8 mouse cellular contexts compared by ENCODE assay signal in the genomic region with DNA sequence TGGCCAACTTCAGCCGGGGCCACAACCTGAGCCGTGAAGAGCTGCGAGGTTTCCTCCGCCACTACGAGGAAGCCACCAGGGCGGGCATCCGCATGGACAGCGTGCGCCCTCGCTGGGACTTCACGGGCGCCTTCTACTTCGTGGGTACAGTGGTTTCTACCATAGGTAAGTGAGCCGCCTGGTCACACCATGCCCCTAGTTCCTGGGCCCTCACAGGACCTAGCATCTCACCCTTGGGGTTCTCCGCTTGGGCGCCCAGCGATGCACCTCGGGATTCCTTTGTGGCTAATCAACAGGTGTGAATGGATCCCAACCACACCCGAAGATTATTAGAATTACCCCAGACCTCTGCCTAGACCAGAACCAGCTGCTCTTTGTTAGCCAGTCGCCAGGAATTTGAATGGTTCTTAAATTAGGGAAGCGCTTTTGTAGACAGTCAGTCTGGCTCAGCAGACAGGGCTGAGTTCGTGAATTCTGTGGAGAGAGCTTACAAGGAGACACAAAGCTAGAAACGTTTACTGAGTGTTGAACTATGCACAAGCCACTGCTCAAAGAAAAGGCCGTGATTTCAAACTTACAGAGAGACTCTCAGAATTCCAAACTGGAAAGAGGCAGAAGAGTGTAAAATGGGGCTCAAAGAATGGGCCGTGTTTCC. TPM values are rescaled to one million over a fixed set of nuclear protein-coding genes. Genes with fewer than 3 reads are reported as not detected.
DNase-seq lines count a peak whose midpoint lies in the region; ATAC-seq and TF ChIP-seq lines count a peak whose summit lies in the region.

No protein-coding gene starts in this region.

- WGBS in spleen, adult 2 months, result 13% methylated on average over 25 of the region's 25 CpGs
- 5% methylated on average over 25 of the region's 25 CpGs for WGBS in forebrain, embryonic 15.5 days
- WGBS in limb, embryonic 13.5 days, result 3% methylated on average over 25 of the region's 25 CpGs
- WGBS in neural tube, embryonic 15.5 days, result 3% methylated on average over 25 of the region's 25 CpGs

- H3K9me3 ChIP-seq in forebrain, embryonic 15.5 days, result no peaks in the 10 kb centered on the region
- H3K9me3 ChIP-seq in limb, embryonic 13.5 days, result no peaks in the 10 kb centered on the region
- H3K9me3 ChIP-seq in neural tube, embryonic 15.5 days (replicated peaks), result no peaks in the 10 kb centered on the region

- no peak for TF ChIP-seq POLR2A in spleen, adult 2 months (IDR thresholded peaks at IDR 0.05; ENCODE audit: low read depth, low read length)

- no peak for DNase-seq in spleen, adult 2 months (ENCODE audit: low read depth in 1 of 2, low spot score in 2 of 2)
- no peak for DNase-seq in spleen, postnatal 14 days (ENCODE audit: low spot score in 2 of 2)
- no peak for DNase-seq in cerebellum, adult 9-10 months
- no peak for DNase-seq in cerebellum, postnatal 14 days

- ATAC-seq in forebrain, embryonic 15.5 days (replicated peaks), result peak; percentile 26; the same call in 1 of the 2 replicates
- no peak for ATAC-seq in limb, embryonic 13.5 days (ENCODE audit: low FRiP score, low read depth)
- peak; percentile 7; the same call in 1 of the 2 replicates for ATAC-seq in neural tube, embryonic 15.5 days (ENCODE audit: low FRiP score)
- no peak for ATAC-seq in cerebellum, adult (ENCODE audit: insufficient number of reproducible peaks, low FRiP score, low TSS enrichment)

- no peaks in the 10 kb centered on the region for H3K36me3 ChIP-seq in spleen, adult 2 months (ENCODE audit: control insufficient read depth, insufficient read depth, low read length)
- H3K36me3 ChIP-seq in forebrain, embryonic 15.5 days, result no peaks in the 10 kb centered on the region
- no peaks in the 10 kb centered on the region for H3K36me3 ChIP-seq in limb, embryonic 13.5 days
- H3K36me3 ChIP-seq in neural tube, embryonic 15.5 days, result no peaks in the 10 kb centered on the region

- TF ChIP-seq CTCF in spleen, adult 2 months (IDR thresholded peaks at IDR 0.05; ENCODE audit: extremely low read depth, insufficient read depth, insufficient read length, insufficient replicate concordance), result no peak

- peaks cover 8% of the 10 kb centered on the region for H3K4me1 ChIP-seq in spleen, adult 2 months (ENCODE audit: control insufficient read depth, insufficient read depth, insufficient read length)
- peaks cover 31% of the 10 kb centered on the region for H3K4me1 ChIP-seq in forebrain, embryonic 15.5 days
- peaks cover 32% of the 10 kb centered on the region for H3K4me1 ChIP-seq in limb, embryonic 13.5 days
- H3K4me1 ChIP-seq in neural tube, embryonic 15.5 days, result peaks cover 28% of the 10 kb centered on the region

- peak overlapping the region; percentile 78 for H3K4me2 ChIP-seq in forebrain, embryonic 15.5 days (replicated peaks)
- H3K4me2 ChIP-seq in limb, embryonic 13.5 days (replicated peaks), result peak overlapping the region; percentile 96
- H3K4me2 ChIP-seq in neural tube, embryonic 15.5 days, result peak overlapping the region; percentile 98

- peak overlapping the region; percentile 61 for H3K4me3 ChIP-seq in spleen, adult 2 months (ENCODE audit: extremely low read depth, insufficient read depth, insufficient read length)
- H3K4me3 ChIP-seq in forebrain, embryonic 15.5 days, result peak overlapping the region; percentile 47
- H3K4me3 ChIP-seq in limb, embryonic 13.5 days, result peak overlapping the region; percentile 54
- peak overlapping the region; percentile 56 for H3K4me3 ChIP-seq in neural tube, embryonic 15.5 days (replicated peaks)

- H3K9ac ChIP-seq in forebrain, embryonic 15.5 days (replicated peaks), result peak overlapping the region; percentile 44
- H3K9ac ChIP-seq in limb, embryonic 13.5 days, result peak overlapping the region; percentile 59
- H3K9ac ChIP-seq in neural tube, embryonic 15.5 days (replicated peaks), result peak overlapping the region; percentile 53

- no peaks in the 10 kb centered on the region; the same call in 1 of the 2 replicates for H3K27me3 ChIP-seq in spleen, adult 2 months (ENCODE audit: control insufficient read depth, insufficient read depth, low read length)
- H3K27me3 ChIP-seq in forebrain, embryonic 15.5 days, result peaks cover 58% of the 10 kb centered on the region
- peaks cover 86% of the 10 kb centered on the region for H3K27me3 ChIP-seq in limb, embryonic 13.5 days
- H3K27me3 ChIP-seq in neural tube, embryonic 15.5 days (replicated peaks), result peaks cover 74% of the 10 kb centered on the region

- no peak overlapping the region for H3K27ac ChIP-seq in spleen, adult 2 months (ENCODE audit: insufficient read depth, low read length)
- H3K27ac ChIP-seq in forebrain, embryonic 15.5 days (replicated peaks), result no peak overlapping the region
- no peak overlapping the region for H3K27ac ChIP-seq in limb, embryonic 13.5 days
- H3K27ac ChIP-seq in neural tube, embryonic 15.5 days (replicated peaks), result no peak overlapping the region

RNA-seq across cellular contexts. Expression of a gene that starts 1.9 kb away (rescaled TPM):
- 2.8 and 3.4 TPM in 2 replicates for polyA plus RNA-seq in spleen, adult 2 months (2012; rRNA removed)
- 1.1 TPM in 2 replicates for polyA plus RNA-seq in forebrain, embryonic 15.5 days (2015; fragmentation: Nextera tagmentation; extraction: Ambion mirVana)
- polyA plus RNA-seq in limb, embryonic 13.5 days (2015; fragmentation: Nextera tagmentation; extraction: Ambion mirVana), result 2.4 and 2.7 TPM in 2 replicates
- 0.83 and 1.1 TPM in 2 replicates for polyA plus RNA-seq in neural tube, embryonic 15.5 days (2015; fragmentation: Nextera tagmentation; extraction: Ambion mirVana)

Comparison
In these comparisons a context has a peak if more than half of its experiments do, and no peak if none do; other contexts are left out.
1. ATAC-seq: peak in forebrain, embryonic 15.5 days (single experiment) and neural tube, embryonic 15.5 days (single experiment); none in limb, embryonic 13.5 days (single experiment) and cerebellum, adult (single experiment).
2. Peak in every context shown above with its lines, with median percentiles within 50 percentile points of each other: H3K4me3 ChIP-seq, H3K4me2 ChIP-seq and H3K9ac ChIP-seq.